Mouse (Mus musculus): ENCODE results near the gene Pkhd1. TPM values are rescaled to one million over a fixed set of nuclear protein-coding genes. Genes with fewer than 3 reads are reported as not detected.

Pkhd1 gene
- polyA plus RNA-seq, 1 experiment from 2014 or later: 0.33 TPM

GRCm38 (mm10) chr1:20311485-20311884, 306.4 kb downstream of the Pkhd1 start:
- no peak overlapping the region for H3K27ac ChIP-seq (ENCODE audit: low read length)
- peak; percentile 60 for DNase-seq (ENCODE audit: low spot score)
- ATAC-seq: no peak
- no peak overlapping the region for H3K4me3 ChIP-seq (ENCODE audit: low read depth, low read length)
- no peaks in the 10 kb centered on the region for H3K36me3 ChIP-seq (ENCODE audit: insufficient read depth, low read length)
- no peaks in the 10 kb centered on the region for H3K9me3 ChIP-seq (ENCODE audit: low read length)
- H3K4me1 ChIP-seq (ENCODE audit: insufficient read depth, low read depth, low read length): no peaks in the 10 kb centered on the region
- no peak overlapping the region for H3K9ac ChIP-seq (replicated peaks; ENCODE audit: low read depth)
- peak; percentile 66 for TF ChIP-seq CTCF (IDR thresholded peaks at IDR 0.05)
- TF ChIP-seq EP300 (IDR thresholded peaks at IDR 0.05): no peak
- WGBS: 2% methylated on average over 2 of the region's 2 CpGs
- no peak overlapping the region for H3K4me2 ChIP-seq (replicated peaks; ENCODE audit: low read depth, low read length)
- H3K27me3 ChIP-seq (replicated peaks; ENCODE audit: insufficient read depth, low read length): no peaks in the 10 kb centered on the region

- no peaks in the 10 kb centered on the region for H3K36me3 ChIP-seq (ENCODE audit: insufficient read depth, low read length)
- H3K4me1 ChIP-seq (ENCODE audit: insufficient read depth, low read depth, low read length): no peaks in the 10 kb centered on the region
- DNase-seq (ENCODE audit: low spot score) (no peak), ATAC-seq (no peak)
- 61% methylated on average over 6 of the region's 6 CpGs for WGBS
- no peak overlapping the region for H3K4me2 ChIP-seq (replicated peaks; ENCODE audit: low read depth, low read length)
- H3K9me3 ChIP-seq (ENCODE audit: low read length): no peaks in the 10 kb centered on the region
- no peak overlapping the region for H3K9ac ChIP-seq (replicated peaks; ENCODE audit: low read depth)
- no peaks in the 10 kb centered on the region for H3K27me3 ChIP-seq (replicated peaks; ENCODE audit: insufficient read depth, low read length)
- H3K4me3 ChIP-seq (ENCODE audit: low read depth, low read length): no peak overlapping the region
- TF ChIP-seq CTCF (IDR thresholded peaks at IDR 0.05) (no peak), EP300 (IDR thresholded peaks at IDR 0.05) (no peak)
- H3K27ac ChIP-seq (ENCODE audit: low read length): no peak overlapping the region
Measured at GRCm38 (mm10) chr1:20310925-20311324, 306.9 kb downstream of the Pkhd1 start.

- Histone ChIP-seq H3K4me1 (ENCODE audit: insufficient read depth, low read depth, low read length) (no peaks in the 10 kb centered on the region), H3K27ac (ENCODE audit: low read length) (no peak overlapping the region), H3K4me3 (ENCODE audit: low read depth, low read length) (no peak overlapping the region), H3K27me3 (replicated peaks; ENCODE audit: insufficient read depth, low read length) (no peaks in the 10 kb centered on the region), H3K36me3 (ENCODE audit: insufficient read depth, low read length) (no peaks in the 10 kb centered on the region), H3K9ac (replicated peaks; ENCODE audit: low read depth) (no peak overlapping the region), H3K4me2 (replicated peaks; ENCODE audit: low read depth, low read length) (no peak overlapping the region), H3K9me3 (ENCODE audit: low read length) (no peaks in the 10 kb centered on the region)
- WGBS: 44% methylated on average over 3 of the region's 3 CpGs
- no peak for DNase-seq (ENCODE audit: low spot score)
- no peak for ATAC-seq
- TF ChIP-seq EP300 (IDR thresholded peaks at IDR 0.05) (no peak), CTCF (IDR thresholded peaks at IDR 0.05) (no peak)
Measured at GRCm38 (mm10) chr1:20306116-20306515, 311.7 kb downstream of the Pkhd1 start.

DNA sequence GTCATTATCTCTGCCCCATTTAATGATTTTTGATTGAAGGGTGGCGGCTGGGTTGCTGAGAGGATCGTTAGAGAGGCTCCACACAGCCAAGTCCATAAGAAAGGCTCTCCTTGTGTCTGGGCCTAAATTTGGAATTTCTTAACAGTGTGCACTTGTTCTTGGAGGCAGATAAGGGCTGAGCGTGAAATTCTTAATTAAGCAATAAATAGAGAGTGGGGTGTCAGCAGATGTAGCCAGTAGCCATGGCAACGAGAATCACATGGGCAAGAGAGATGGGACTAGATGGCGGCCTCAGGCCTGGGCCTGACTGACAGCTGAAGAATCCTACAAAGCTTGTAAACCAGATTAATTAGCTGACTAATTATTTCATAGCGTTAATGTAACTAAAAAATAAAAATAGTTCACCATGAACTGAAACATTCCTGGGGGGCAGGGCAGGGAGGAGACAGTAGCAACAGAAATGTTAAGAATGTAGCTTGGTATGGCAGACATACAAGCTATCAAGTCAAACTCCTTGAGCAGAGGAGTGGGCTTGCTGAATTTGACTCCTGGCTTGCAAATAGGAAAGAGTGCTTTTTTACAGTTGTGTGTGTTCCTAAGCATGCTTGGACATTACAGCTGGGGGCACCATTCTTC, 314.8 kb downstream of the Pkhd1 start:
- Histone ChIP-seq H3K4me2 (replicated peaks; ENCODE audit: low read depth, low read length) (no peak overlapping the region), H3K9ac (replicated peaks; ENCODE audit: low read depth) (no peak overlapping the region), H3K4me1 (ENCODE audit: insufficient read depth, low read depth, low read length) (no peaks in the 10 kb centered on the region), H3K9me3 (ENCODE audit: low read length) (no peaks in the 10 kb centered on the region), H3K4me3 (ENCODE audit: low read depth, low read length) (no peak overlapping the region), H3K27me3 (replicated peaks; ENCODE audit: insufficient read depth, low read length) (no peaks in the 10 kb centered on the region), H3K27ac (ENCODE audit: low read length) (no peak overlapping the region), H3K36me3 (ENCODE audit: insufficient read depth, low read length) (no peaks in the 10 kb centered on the region)
- DNase-seq (ENCODE audit: low spot score): no peak
- ATAC-seq: no peak
- no peak for TF ChIP-seq CTCF (IDR thresholded peaks at IDR 0.05)
- TF ChIP-seq EP300 (IDR thresholded peaks at IDR 0.05): no peak
- 73% methylated on average over 6 of the region's 6 CpGs for WGBS

DNA sequence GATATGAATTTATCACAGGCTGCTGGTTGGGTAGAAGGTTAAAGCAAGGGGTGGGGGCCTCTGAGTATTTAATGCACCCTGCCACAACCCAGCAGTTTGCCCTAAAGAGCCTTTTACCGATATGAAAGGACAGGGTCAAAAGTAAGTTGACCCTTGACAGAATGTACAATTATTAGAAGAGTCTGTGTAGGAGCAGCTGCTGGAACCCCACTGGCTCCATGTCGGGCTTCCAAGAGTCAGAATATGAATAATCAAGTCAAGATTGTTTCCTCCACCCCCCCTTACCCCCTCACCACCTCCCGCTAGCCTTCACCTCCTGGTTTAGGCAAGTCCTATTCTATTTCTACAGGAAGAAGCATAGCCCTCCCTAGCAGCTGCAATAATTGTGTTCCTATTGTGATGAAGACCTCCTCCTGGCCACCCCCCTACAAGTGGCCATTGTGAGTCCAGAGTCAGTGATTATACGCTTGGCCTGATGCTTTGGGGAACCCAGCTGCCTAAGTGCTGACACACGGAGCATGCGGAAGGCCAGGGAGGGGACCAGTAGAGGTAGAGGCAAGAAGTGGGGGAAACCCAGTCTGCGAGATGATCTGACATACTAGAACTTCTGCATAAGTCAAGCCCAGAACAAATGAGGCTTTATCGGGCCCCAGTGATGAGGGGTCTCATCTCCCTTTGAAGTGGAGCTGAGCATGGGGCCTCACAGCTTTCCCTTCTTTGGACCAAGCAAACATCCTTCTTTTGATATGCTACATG, 315.5 kb downstream of the Pkhd1 start:
- Histone ChIP-seq H3K4me2 (replicated peaks; ENCODE audit: low read depth, low read length) (no peak overlapping the region), H3K4me3 (ENCODE audit: low read depth, low read length) (no peak overlapping the region), H3K9ac (replicated peaks; ENCODE audit: low read depth) (no peak overlapping the region), H3K36me3 (ENCODE audit: insufficient read depth, low read length) (no peaks in the 10 kb centered on the region), H3K4me1 (ENCODE audit: insufficient read depth, low read depth, low read length) (no peaks in the 10 kb centered on the region), H3K27ac (ENCODE audit: low read length) (no peak overlapping the region), H3K27me3 (replicated peaks; ENCODE audit: insufficient read depth, low read length) (no peaks in the 10 kb centered on the region), H3K9me3 (ENCODE audit: low read length) (no peaks in the 10 kb centered on the region)
- ATAC-seq (no peak), DNase-seq (ENCODE audit: low spot score) (no peak)
- TF ChIP-seq EP300 (IDR thresholded peaks at IDR 0.05) (no peak), CTCF (IDR thresholded peaks at IDR 0.05) (no peak)
- WGBS: 74% methylated on average over 8 of the region's 8 CpGs

- Histone ChIP-seq H3K27me3 (replicated peaks; ENCODE audit: insufficient read depth, low read length) (no peaks in the 10 kb centered on the region), H3K27ac (ENCODE audit: low read length) (no peak overlapping the region), H3K4me2 (replicated peaks; ENCODE audit: low read depth, low read length) (no peak overlapping the region), H3K36me3 (ENCODE audit: insufficient read depth, low read length) (no peaks in the 10 kb centered on the region), H3K9me3 (ENCODE audit: low read length) (no peaks in the 10 kb centered on the region), H3K4me3 (ENCODE audit: low read depth, low read length) (no peak overlapping the region), H3K9ac (replicated peaks; ENCODE audit: low read depth) (no peak overlapping the region), H3K4me1 (ENCODE audit: insufficient read depth, low read depth, low read length) (no peaks in the 10 kb centered on the region)
- ATAC-seq (no peak), DNase-seq (ENCODE audit: low spot score) (no peak)
- WGBS: 80% methylated on average over 3 of the region's 3 CpGs
- TF ChIP-seq EP300 (IDR thresholded peaks at IDR 0.05) (no peak), CTCF (IDR thresholded peaks at IDR 0.05) (no peak)
Measured at GRCm38 (mm10) chr1:20301631-20302030, 316.2 kb downstream of the Pkhd1 start.

Measured in lung, postnatal 0 days (tissue).